Mouse (Mus musculus) heart, embryonic 13.5 days (tissue): ENCODE results near the gene Gipr. TPM values are rescaled to one million over a fixed set of nuclear protein-coding genes. Genes with fewer than 3 reads are reported as not detected.

Source experiments
- ATAC-seq: fragments of 200-750 bp; cut with Nextera tagmentation; 2 replicates; pipeline ENCODE4 v1.8.0; 2017; ENCODE audit warnings: moderate TSS enrichment; ENCODE audit not compliant: insufficient number of reproducible peaks, low FRiP score, low TSS enrichment; ENCODE audit errors: extremely low read depth
- H3K27ac ChIP-seq: fragments of 300-500 bp; sonication (generic); replicated peaks from 2 replicates; pipeline ENCODE4 v1.5.1; 2015; ENCODE audit warnings: moderate library complexity, mild to moderate bottlenecking, inconsistent platforms
- H3K27me3 ChIP-seq: fragments of 300-500 bp; sonication (generic); replicated peaks from 2 replicates; pipeline ENCODE4 v1.6.1; 2015; ENCODE audit warnings: mild to moderate bottlenecking, inconsistent platforms
- H3K36me3 ChIP-seq: fragments of 300-500 bp; sonication (generic); 2 replicates; pipeline ENCODE4 v1.6.1; 2015; ENCODE audit warnings: mild to moderate bottlenecking, inconsistent platforms
- H3K4me1 ChIP-seq: fragments of 300-500 bp; sonication (generic); 2 replicates; pipeline ENCODE4 v1.6.1; 2015; ENCODE audit warnings: inconsistent platforms
- H3K4me2 ChIP-seq: fragments of 300-500 bp; sonication (generic); 2 replicates; pipeline ENCODE4 v1.6.1; 2015; ENCODE audit warnings: inconsistent platforms, mild to moderate bottlenecking, moderate library complexity
- H3K4me3 ChIP-seq: fragments of 300-500 bp; sonication (generic); 2 replicates; pipeline ENCODE4 v1.5.1; 2015; ENCODE audit warnings: moderate library complexity, mild to moderate bottlenecking, inconsistent platforms
- H3K9ac ChIP-seq: fragments of 300-500 bp; sonication (generic); 2 replicates; pipeline ENCODE4 v1.6.1; 2015; ENCODE audit warnings: inconsistent platforms, mild to moderate bottlenecking, moderate library complexity
- H3K9me3 ChIP-seq: fragments of 300-500 bp; sonication (generic); 2 replicates; pipeline ENCODE4 v1.6.1; 2016; ENCODE audit warnings: inconsistent platforms
- WGBS: fragments of 180-500 bp; shearing (Covaris S2); methylation state at CpG from one replicate; pipeline ENCODE4 v1.1.7; 2015; ENCODE audit warnings: mixed read lengths; 5-methylcytosine and 5-hydroxymethylcytosine counted together
- polyA plus RNA-seq: library from polyadenylated mRNA; unstranded; fragments of >200 nt; fragmentation: Nextera tagmentation; extraction: Ambion mirVana; gene quantifications from 2 replicates; pipeline ENCODE4 v1.2.1, GENCODE M21; 2015

Gipr gene
- polyA plus RNA-seq, 1 experiment from 2014 or later = 9.9 TPM

GRCm38 (mm10) chr7:19202065-19202850, 36.3 kb upstream of the Gipr start:
- ATAC-seq = no peak
- Histone ChIP-seq H3K4me1 (no peaks in the 10 kb centered on the region), H3K36me3 (peaks cover 84% of the 10 kb centered on the region), H3K4me2 (no peak overlapping the region), H3K27ac (no peak overlapping the region), H3K27me3 (no peaks in the 10 kb centered on the region), H3K9ac (no peak overlapping the region), H3K9me3 (no peaks in the 10 kb centered on the region), H3K4me3 (no peak overlapping the region)
- 57% methylated on average over 15 of the region's 15 CpGs for WGBS

GRCm38 (mm10) chr7:19201660-19202059, 35.7 kb upstream of the Gipr start:
- Histone ChIP-seq H3K27me3 (no peaks in the 10 kb centered on the region), H3K4me3 (no peak overlapping the region), H3K4me2 (no peak overlapping the region), H3K27ac (no peak overlapping the region), H3K9ac (no peak overlapping the region), H3K36me3 (peaks cover 85% of the 10 kb centered on the region), H3K9me3 (no peaks in the 10 kb centered on the region), H3K4me1 (no peaks in the 10 kb centered on the region)
- WGBS = 69% methylated on average over 15 of the region's 15 CpGs
- ATAC-seq = no peak

- ATAC-seq = no peak
- Histone ChIP-seq H3K4me3 (no peak overlapping the region), H3K36me3 (peaks cover 88% of the 10 kb centered on the region), H3K4me2 (no peak overlapping the region), H3K9ac (no peak overlapping the region), H3K27ac (no peak overlapping the region), H3K27me3 (no peaks in the 10 kb centered on the region), H3K9me3 (peaks cover 7% of the 10 kb centered on the region), H3K4me1 (no peaks in the 10 kb centered on the region)
- 25% methylated on average over 2 of the region's 2 CpGs for WGBS
Measured at GRCm38 (mm10) chr7:19197985-19198384, 32.1 kb upstream of the Gipr start.

GRCm38 (mm10) chr7:19196676-19197075, 30.7 kb upstream of the Gipr start:
- 45% methylated on average over 6 of the region's 6 CpGs for WGBS

GRCm38 (mm10) chr7:19194676-19195075, 28.7 kb upstream of the Gipr start:
- Histone ChIP-seq H3K4me1 (peaks cover 7% of the 10 kb centered on the region), H3K4me3 (no peak overlapping the region), H3K27ac (no peak overlapping the region), H3K4me2 (no peak overlapping the region), H3K9me3 (peaks cover 7% of the 10 kb centered on the region), H3K27me3 (no peaks in the 10 kb centered on the region), H3K9ac (no peak overlapping the region), H3K36me3 (peaks cover 89% of the 10 kb centered on the region)
- 91% methylated on average over 4 of the region's 4 CpGs for WGBS
- no peak for ATAC-seq

More at GRCm38 (mm10) chr7:19196676-19197075, 30.7 kb upstream of the Gipr start:
- H3K4me2 ChIP-seq = no peak overlapping the region
- H3K9ac ChIP-seq = no peak overlapping the region
- no peak overlapping the region for H3K27ac ChIP-seq
- peaks cover 7% of the 10 kb centered on the region for H3K9me3 ChIP-seq
- peaks cover 86% of the 10 kb centered on the region for H3K36me3 ChIP-seq
- peaks cover 2% of the 10 kb centered on the region for H3K4me1 ChIP-seq
- no peak for ATAC-seq
- H3K27me3 ChIP-seq = no peaks in the 10 kb centered on the region
- H3K4me3 ChIP-seq = no peak overlapping the region

GRCm38 (mm10) chr7:19184758-19185157, 18.8 kb upstream of the Gipr start:
- no peak for ATAC-seq
- Histone ChIP-seq H3K9me3 (no peaks in the 10 kb centered on the region), H3K9ac (peak overlapping the region; percentile 15; the same call in 1 of the 2 replicates), H3K4me2 (peak overlapping the region; percentile 18), H3K4me3 (no peak overlapping the region), H3K27me3 (peaks cover 9% of the 10 kb centered on the region), H3K36me3 (peaks cover 49% of the 10 kb centered on the region), H3K27ac (peak overlapping the region; percentile 80), H3K4me1 (peaks cover 39% of the 10 kb centered on the region)
- 61% methylated on average over 6 of the region's 6 CpGs for WGBS

GRCm38 (mm10) chr7:19184250-19184649, 18.3 kb upstream of the Gipr start:
- Histone ChIP-seq H3K4me1 (peaks cover 44% of the 10 kb centered on the region), H3K4me2 (no peak overlapping the region; the same call in 1 of the 2 replicates), H3K27ac (peak overlapping the region; percentile 80), H3K27me3 (peaks cover 14% of the 10 kb centered on the region), H3K36me3 (peaks cover 47% of the 10 kb centered on the region), H3K9me3 (no peaks in the 10 kb centered on the region), H3K9ac (peak overlapping the region; percentile 15), H3K4me3 (no peak overlapping the region)
- 84% methylated on average over 2 of the region's 2 CpGs for WGBS
- no peak for ATAC-seq

GRCm38 (mm10) chr7:19180862-19181429, 15.0 kb upstream of the Gipr start:
- ATAC-seq = peak; percentile 56; the same call in 1 of the 2 replicates
- H3K9ac ChIP-seq = peak overlapping the region; percentile 89
- peaks cover 66% of the 10 kb centered on the region for H3K4me1 ChIP-seq
- 0 out of 2 replicates have a peak, but pooled peaks cover 6% of the 10 kb centered on the region for H3K9me3 ChIP-seq
- H3K4me2 ChIP-seq = peak overlapping the region; percentile 90
- peak overlapping the region; percentile 76 for H3K4me3 ChIP-seq
- H3K27me3 ChIP-seq = peaks cover 46% of the 10 kb centered on the region
- WGBS = 1% methylated on average over 27 of the region's 27 CpGs
- 0 out of 2 replicates have a peak overlapping the region, but pooled peaks have one; percentile 24 for H3K27ac ChIP-seq
- peaks cover 18% of the 10 kb centered on the region for H3K36me3 ChIP-seq

GRCm38 (mm10) chr7:19179936-19180335, 14.0 kb upstream of the Gipr start:
- peaks cover 58% of the 10 kb centered on the region for H3K4me1 ChIP-seq
- WGBS = 38% methylated on average over 6 of the region's 6 CpGs
- H3K27me3 ChIP-seq = peaks cover 55% of the 10 kb centered on the region
- H3K4me2 ChIP-seq = peak overlapping the region; percentile 61
- H3K9me3 ChIP-seq = 0 out of 2 replicates have a peak, but pooled peaks cover 6% of the 10 kb centered on the region
- no peak for ATAC-seq
- peaks cover 13% of the 10 kb centered on the region for H3K36me3 ChIP-seq
- no peak overlapping the region for H3K4me3 ChIP-seq
- no peak overlapping the region for H3K27ac ChIP-seq
- H3K9ac ChIP-seq = peak overlapping the region; percentile 6; the same call in 1 of the 2 replicates

GRCm38 (mm10) chr7:19179173-19179572, 13.2 kb upstream of the Gipr start:
- H3K4me1 ChIP-seq = peaks cover 50% of the 10 kb centered on the region
- H3K27me3 ChIP-seq = peaks cover 59% of the 10 kb centered on the region
- H3K27ac ChIP-seq = no peak overlapping the region
- peak overlapping the region; percentile 29 for H3K9ac ChIP-seq
- H3K4me2 ChIP-seq = peak overlapping the region; percentile 61
- 0 out of 2 replicates have a peak, but pooled peaks cover 6% of the 10 kb centered on the region for H3K9me3 ChIP-seq
- H3K36me3 ChIP-seq = peaks cover 13% of the 10 kb centered on the region
- peak overlapping the region; percentile 35 for H3K4me3 ChIP-seq
- no peak for ATAC-seq
- 1% methylated on average over 31 of the region's 32 CpGs for WGBS

- H3K4me1 ChIP-seq = peaks cover 47% of the 10 kb centered on the region
Measured at GRCm38 (mm10) chr7:19178443-19179092, 12.6 kb upstream of the Gipr start.

More at GRCm38 (mm10) chr7:19178443-19179092, 12.6 kb upstream of the Gipr start:
- peak overlapping the region; percentile 29 for H3K9ac ChIP-seq
- peaks cover 63% of the 10 kb centered on the region for H3K27me3 ChIP-seq
- no peak overlapping the region for H3K27ac ChIP-seq
- 0 out of 2 replicates have a peak, but pooled peaks cover 6% of the 10 kb centered on the region for H3K9me3 ChIP-seq
- H3K36me3 ChIP-seq = peaks cover 9% of the 10 kb centered on the region
- H3K4me2 ChIP-seq = peak overlapping the region; percentile 61
- H3K4me3 ChIP-seq = peak overlapping the region; percentile 35
- 4% methylated on average over 27 of the region's 27 CpGs for WGBS
- ATAC-seq = no peak
